Mouse (Mus musculus) kidney, adult 2 months (tissue): ENCODE results near the gene Sptbn1.

ENCODE experiments used
- CTCF ChIP-seq: fragments of 200-500 bp; conservative IDR thresholded peaks from 2 replicates; pipeline ENCODE4 v1.5.1; 2011; ENCODE audit warnings: low read depth, mild to moderate bottlenecking, control low read depth, low read length, moderate library complexity, mixed read lengths; ENCODE audit not compliant: insufficient read depth, insufficient read length
- POLR2A ChIP-seq: fragments of 200-500 bp; IDR thresholded peaks from one replicate; pipeline ENCODE4 v1.6.1; 2011; ENCODE audit warnings: low read depth, low read length, control low read depth

DNA sequence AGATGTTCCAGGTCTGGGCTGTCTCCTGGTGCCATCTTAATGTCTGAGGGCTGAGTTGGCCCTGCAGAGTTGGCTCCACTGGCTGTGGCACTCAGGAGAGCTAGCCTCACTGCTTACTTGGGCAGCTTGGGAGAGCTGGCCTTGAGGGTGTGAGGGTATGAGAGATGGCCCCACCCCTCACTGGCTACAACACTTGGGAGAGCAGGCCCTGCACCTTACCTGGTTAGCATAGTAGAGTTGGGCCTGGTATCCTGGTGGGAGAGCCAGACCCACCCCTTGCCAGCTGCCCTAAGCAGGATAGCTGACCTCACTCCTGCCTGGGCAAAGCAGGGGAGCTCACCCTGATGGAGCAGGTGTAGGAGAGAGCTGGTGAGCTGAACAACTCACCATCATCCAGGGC is 32.3 kb downstream of the Sptbn1 start:
- TF ChIP-seq CTCF (no peak), POLR2A (no peak)
